Mouse (Mus musculus): Measurements from ENCODE around the gene Myd88. TPM values are rescaled to one million over a fixed set of nuclear protein-coding genes. Genes with fewer than 3 reads are reported as not detected.

Gene Myd88
- polyA plus RNA-seq, 1 experiment from 2014 or later = 7.5 TPM

DNA sequence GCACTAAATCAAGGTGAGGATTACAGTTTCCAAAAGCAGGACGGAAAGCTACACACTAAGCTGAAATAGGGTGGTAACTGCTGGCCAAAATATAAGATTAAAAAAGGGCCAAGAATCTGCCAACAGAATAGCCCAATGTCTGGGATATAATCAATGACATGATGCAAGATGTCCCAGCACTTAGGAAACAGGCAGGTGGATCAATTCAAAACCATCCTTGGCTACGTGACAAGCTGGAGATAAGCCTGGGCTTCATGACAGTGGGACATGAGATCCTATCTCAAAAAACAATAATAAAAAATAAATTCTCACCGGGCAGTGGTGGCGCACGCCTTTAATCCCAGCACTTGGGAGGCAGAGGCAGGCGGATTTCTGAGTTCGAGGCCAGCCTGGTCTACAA, 35.3 kb downstream of the Myd88 start:
- Histone ChIP-seq H3K9me3 (ENCODE audit: control insufficient read depth, low read length) (no peaks in the 10 kb centered on the region), H3K27me3 (ENCODE audit: control insufficient read depth, insufficient read depth, low read length) (no peaks in the 10 kb centered on the region), H3K9ac (ENCODE audit: low read length) (no peak overlapping the region), H3K27ac (ENCODE audit: low read depth, low read length) (no peak overlapping the region), H3K4me3 (ENCODE audit: low read depth, low read length) (no peak overlapping the region), H3K4me1 (replicated peaks; ENCODE audit: control insufficient read depth, insufficient read depth, low read length) (no peaks in the 10 kb centered on the region), H3K4me2 (ENCODE audit: low read depth, low read length, severe bottlenecking) (no peak overlapping the region), H3K36me3 (ENCODE audit: control insufficient read depth, insufficient read depth, low read length) (no peaks in the 10 kb centered on the region)
- DNase-seq (ENCODE audit: low spot score) (no peak), ATAC-seq (replicated peaks; ENCODE audit: low FRiP score) (no peak)
- WGBS = 97% methylated on average over 7 of the region's 7 CpGs

DNA sequence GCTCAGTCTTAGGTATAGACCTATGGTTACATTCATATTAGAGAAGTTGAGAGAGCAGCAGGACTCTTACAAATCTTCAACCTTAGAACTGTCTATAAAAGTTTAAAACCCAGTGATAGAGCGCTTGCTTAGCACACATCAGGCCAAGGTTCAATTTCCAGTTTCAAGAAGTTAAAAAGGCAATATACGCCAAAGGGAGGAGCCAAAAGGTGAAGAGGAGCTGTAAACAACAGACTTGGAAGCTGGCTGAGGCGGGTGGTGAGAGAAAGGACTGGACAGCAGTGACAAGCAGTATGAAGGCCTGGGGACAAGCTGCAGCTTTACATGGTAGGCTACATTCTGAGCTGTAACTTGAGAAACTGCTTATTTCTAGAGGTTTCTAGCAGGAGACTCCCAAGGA, 42.6 kb downstream of the Myd88 start:
- no peak for DNase-seq (ENCODE audit: low spot score)
- Histone ChIP-seq H3K27me3 (ENCODE audit: control insufficient read depth, insufficient read depth, low read length) (no peaks in the 10 kb centered on the region), H3K36me3 (ENCODE audit: control insufficient read depth, insufficient read depth, low read length) (no peaks in the 10 kb centered on the region), H3K9me3 (ENCODE audit: control insufficient read depth, low read length) (no peaks in the 10 kb centered on the region), H3K4me3 (ENCODE audit: low read depth, low read length) (no peak overlapping the region), H3K27ac (ENCODE audit: low read depth, low read length) (no peak overlapping the region), H3K9ac (ENCODE audit: low read length) (no peak overlapping the region), H3K4me1 (replicated peaks; ENCODE audit: control insufficient read depth, insufficient read depth, low read length) (no peaks in the 10 kb centered on the region), H3K4me2 (ENCODE audit: low read depth, low read length, severe bottlenecking) (no peak overlapping the region)
- ATAC-seq (replicated peaks; ENCODE audit: low FRiP score) = no peak
- WGBS = 94% methylated on average over 3 of the region's 3 CpGs

DNA sequence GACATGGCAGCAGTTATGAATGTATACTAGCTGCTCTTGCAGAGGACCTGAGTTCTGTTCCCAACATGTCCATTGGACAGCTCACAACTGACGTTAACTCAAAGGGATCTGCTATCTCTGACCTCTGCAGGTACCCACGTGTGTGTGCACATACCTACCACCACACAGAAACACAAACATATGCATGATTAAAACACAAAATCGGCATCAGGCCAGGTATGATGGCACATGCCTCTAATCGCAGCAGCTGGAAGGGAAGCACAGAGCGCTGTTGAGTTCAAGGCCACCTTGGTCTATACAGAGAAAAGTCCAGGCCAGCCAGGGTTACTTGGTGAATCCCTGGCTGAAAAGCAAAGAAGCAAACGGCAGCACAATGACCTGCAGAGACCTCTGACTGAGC, 43.5 kb downstream of the Myd88 start:
- ATAC-seq (replicated peaks; ENCODE audit: low FRiP score) (no peak), DNase-seq (ENCODE audit: low spot score) (no peak)
- no peak overlapping the region for H3K4me3 ChIP-seq (ENCODE audit: low read depth, low read length)
- H3K4me2 ChIP-seq (ENCODE audit: low read depth, low read length, severe bottlenecking) = no peak overlapping the region
- no peak overlapping the region for H3K9ac ChIP-seq (ENCODE audit: low read length)
- H3K9me3 ChIP-seq (ENCODE audit: control insufficient read depth, low read length) = no peaks in the 10 kb centered on the region
- 88% methylated on average over 6 of the region's 6 CpGs for WGBS
- H3K27me3 ChIP-seq (ENCODE audit: control insufficient read depth, insufficient read depth, low read length) = no peaks in the 10 kb centered on the region
- no peak overlapping the region for H3K27ac ChIP-seq (ENCODE audit: low read depth, low read length)
- no peaks in the 10 kb centered on the region for H3K4me1 ChIP-seq (replicated peaks; ENCODE audit: control insufficient read depth, insufficient read depth, low read length)
- no peaks in the 10 kb centered on the region for H3K36me3 ChIP-seq (ENCODE audit: control insufficient read depth, insufficient read depth, low read length)

DNA sequence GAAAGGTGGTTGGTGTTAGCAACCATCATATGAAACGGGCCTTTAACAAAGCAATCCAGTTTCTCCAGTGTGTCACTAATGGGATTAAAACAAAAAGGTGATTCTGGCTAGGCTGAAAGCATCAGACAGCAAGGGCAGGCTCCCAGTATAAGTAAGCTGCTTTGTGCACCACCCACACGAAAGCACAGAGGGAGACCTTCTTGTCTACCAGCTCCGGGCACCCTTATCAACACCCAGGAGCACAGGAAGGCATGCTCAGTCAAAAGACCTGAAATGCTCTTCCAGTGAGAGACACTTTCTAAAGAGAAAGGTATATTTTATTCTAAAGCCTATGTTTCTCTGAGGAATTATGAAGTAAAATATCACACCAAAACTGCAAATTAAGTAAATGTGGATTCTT, 50.4 kb downstream of the Myd88 start:
- Histone ChIP-seq H3K4me2 (ENCODE audit: low read depth, low read length, severe bottlenecking) (no peak overlapping the region), H3K4me1 (replicated peaks; ENCODE audit: control insufficient read depth, insufficient read depth, low read length) (no peaks in the 10 kb centered on the region), H3K27ac (ENCODE audit: low read depth, low read length) (no peak overlapping the region), H3K36me3 (ENCODE audit: control insufficient read depth, insufficient read depth, low read length) (no peaks in the 10 kb centered on the region; the same call in 1 of the 2 replicates), H3K4me3 (ENCODE audit: low read depth, low read length) (no peak overlapping the region), H3K9ac (ENCODE audit: low read length) (no peak overlapping the region), H3K9me3 (ENCODE audit: control insufficient read depth, low read length) (no peaks in the 10 kb centered on the region), H3K27me3 (ENCODE audit: control insufficient read depth, insufficient read depth, low read length) (no peaks in the 10 kb centered on the region)
- 76% methylated on average over 3 of the region's 3 CpGs for WGBS
- DNase-seq (ENCODE audit: low spot score) (no peak), ATAC-seq (replicated peaks; ENCODE audit: low FRiP score) (no peak)

Other genes with a start within 250 kb of the Myd88 start
- gene Plcd1, start 247.9 kb downstream of the Myd88 start, polyA plus RNA-seq (2014; fragmentation: Nextera tagmentation; extraction: Ambion mirVana) = 14.9 and 19.4 TPM in 2 replicates
- 2.0 and 2.4 TPM in 2 replicates for gene Dlec1, start 238.9 kb downstream of the Myd88 start, polyA plus RNA-seq (2014; fragmentation: Nextera tagmentation; extraction: Ambion mirVana)
- 0.84 and 1.2 TPM in 2 replicates for gene Acaa1b, start 184.3 kb downstream of the Myd88 start, polyA plus RNA-seq (2014; fragmentation: Nextera tagmentation; extraction: Ambion mirVana)
- not detected in 2 replicates for gene Gm47289, start 182.2 kb downstream of the Myd88 start, polyA plus RNA-seq (2014; fragmentation: Nextera tagmentation; extraction: Ambion mirVana)
- gene Slc22a13, start 132.3 kb downstream of the Myd88 start, polyA plus RNA-seq (2014; fragmentation: Nextera tagmentation; extraction: Ambion mirVana) = not detected in 2 replicates
- 18.4 and 19.7 TPM in 2 replicates for gene Oxsr1, start 19.0 kb downstream of the Myd88 start, polyA plus RNA-seq (2014; fragmentation: Nextera tagmentation; extraction: Ambion mirVana)
- 62.6 and 75.6 TPM in 2 replicates for gene Acaa1a, start 1.7 kb downstream of the Myd88 start, polyA plus RNA-seq (2014; fragmentation: Nextera tagmentation; extraction: Ambion mirVana)
- gene Xylb, start 16.0 kb upstream of the Myd88 start, polyA plus RNA-seq (2014; fragmentation: Nextera tagmentation; extraction: Ambion mirVana) = 12.5 and 12.7 TPM in 2 replicates
- gene Slc22a14, start 24.1 kb upstream of the Myd88 start, polyA plus RNA-seq (2014; fragmentation: Nextera tagmentation; extraction: Ambion mirVana) = not detected in 2 replicates
- 106 and 133 TPM in 2 replicates for gene Acvr2b, start 60.7 kb upstream of the Myd88 start, polyA plus RNA-seq (2014; fragmentation: Nextera tagmentation; extraction: Ambion mirVana)
- gene Exog, start 103.5 kb upstream of the Myd88 start, polyA plus RNA-seq (2014; fragmentation: Nextera tagmentation; extraction: Ambion mirVana) = 44.0 and 47.0 TPM in 2 replicates
- gene Scn5a, start 237.6 kb upstream of the Myd88 start, polyA plus RNA-seq (2014; fragmentation: Nextera tagmentation; extraction: Ambion mirVana) = 3.0 and 3.2 TPM in 2 replicates

Data from forebrain, embryonic 11.5 days (tissue).